Mouse (Mus musculus) bone marrow, adult 2 months (tissue): ENCODE data around the gene Gm47791. TPM values are rescaled to one million over a fixed set of nuclear protein-coding genes. Genes with fewer than 3 reads are reported as not detected.

ENCODE experiments used
- H3K27ac ChIP-seq: fragments of 200-500 bp; 2 replicates; pipeline ENCODE4 v1.5.1; 2012; ENCODE audit warnings: low read depth, mild to moderate bottlenecking, control low read depth, inconsistent platforms, low read length; ENCODE audit not compliant: control insufficient read depth, poor library complexity, insufficient read depth
- H3K4me1 ChIP-seq: fragments of 200-500 bp; 2 replicates; pipeline ENCODE4 v1.6.1; 2011; ENCODE audit warnings: low read length; ENCODE audit not compliant: control insufficient read depth, insufficient read depth
- H3K4me3 ChIP-seq: fragments of 200-500 bp; replicated peaks from 2 replicates; pipeline ENCODE3; 2011; ENCODE audit warnings: mild to moderate bottlenecking, low read depth, low read length, control low read depth; ENCODE audit not compliant: control insufficient read depth
- CTCF ChIP-seq: fragments of 200-500 bp; IDR thresholded peaks from 2 replicates; pipeline ENCODE4 v1.5.1; 2011; ENCODE audit warnings: low read length, control low read depth; ENCODE audit not compliant: control insufficient read depth, insufficient read depth
- POLR2A ChIP-seq: fragments of 200-500 bp; IDR thresholded peaks from 2 replicates; pipeline ENCODE4 v1.6.1; 2011; ENCODE audit warnings: low read depth, mild to moderate bottlenecking, control low read depth, low read length, borderline replicate concordance; ENCODE audit not compliant: control insufficient read depth
- WGBS: fragments of 180-500 bp; shearing (Covaris S2); methylation state at CpG from one replicate; pipeline ENCODE4 v1.1.7; 2018; 5-methylcytosine and 5-hydroxymethylcytosine counted together
- polyA plus RNA-seq: library from polyadenylated mRNA; stranded (reverse); fragments of >200 nt; gene quantifications from 2 replicates; pipeline ENCODE4 v1.2.4, GENCODE M21; 2011; ENCODE audit warnings: low replicate concordance; ENCODE audit not compliant: missing spikeins, insufficient read depth, insufficient read length

Gm47791 gene
- polyA plus RNA-seq, 1 experiment: not detected

GRCm38 (mm10) chr1:82793986-82794385 lies 22.9 kb upstream of the Gm47791 start:
- Histone ChIP-seq H3K27ac (no peak overlapping the region), H3K4me1 (peaks cover 5% of the 10 kb centered on the region)
- TF ChIP-seq CTCF: no peak
- no peak for TF ChIP-seq POLR2A

DNA sequence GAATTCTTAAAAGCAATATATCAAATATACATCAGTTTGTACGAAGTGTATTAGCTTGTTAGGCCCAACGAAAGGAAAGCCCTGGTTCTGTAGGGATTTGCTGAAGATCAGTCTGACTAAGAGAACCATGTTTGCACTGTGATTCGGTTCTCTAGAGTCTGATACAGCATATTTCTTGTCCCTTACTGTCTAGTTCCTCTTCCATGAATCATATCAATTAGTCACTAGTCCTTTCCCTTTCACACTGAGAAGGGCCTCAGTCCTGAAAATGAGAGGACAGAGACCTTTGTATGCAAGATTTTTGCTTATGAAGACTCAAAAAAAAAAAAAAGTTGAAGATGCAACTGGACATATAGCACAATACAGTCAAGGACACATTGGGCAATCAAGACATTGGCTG lies 22.1 kb upstream of the Gm47791 start:
- H3K4me1 ChIP-seq: peaks cover 3% of the 10 kb centered on the region
- H3K4me3 ChIP-seq: no peak overlapping the region
- TF ChIP-seq POLR2A (no peak), CTCF (no peak)
- H3K27ac ChIP-seq: no peak overlapping the region
- WGBS: 55% methylated on average over 3 of the region's 3 CpGs

More at GRCm38 (mm10) chr1:82793986-82794385, 22.9 kb upstream of the Gm47791 start:
- 74% methylated on average over 4 of the region's 4 CpGs for WGBS
- no peak overlapping the region for H3K4me3 ChIP-seq

DNA sequence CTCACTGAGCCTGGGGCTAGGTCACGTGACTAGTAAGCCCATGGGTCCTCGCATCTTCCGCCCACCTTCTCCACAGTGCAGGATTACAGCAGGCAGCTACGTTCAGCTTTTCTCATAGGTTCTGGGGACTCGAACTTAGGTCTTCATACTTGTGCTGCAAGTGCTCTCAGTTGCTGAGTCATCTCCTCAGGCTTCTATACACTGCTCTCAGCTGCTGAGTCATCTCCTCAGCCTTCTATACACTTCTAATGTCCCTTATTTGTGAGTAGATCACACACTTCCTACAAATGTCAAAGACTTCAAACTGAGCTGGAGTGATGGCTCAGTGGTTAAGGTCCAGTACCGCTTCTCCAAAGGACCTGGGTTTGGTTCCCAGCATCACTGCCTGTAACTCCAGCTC lies 21.2 kb upstream of the Gm47791 start:
- no peak overlapping the region for H3K27ac ChIP-seq
- WGBS: 84% methylated on average over 6 of the region's 6 CpGs
- H3K4me1 ChIP-seq: peaks cover 1% of the 10 kb centered on the region; the same call in 1 of the 2 replicates
- H3K4me3 ChIP-seq: no peak overlapping the region
- TF ChIP-seq POLR2A (no peak), CTCF (no peak)

DNA sequence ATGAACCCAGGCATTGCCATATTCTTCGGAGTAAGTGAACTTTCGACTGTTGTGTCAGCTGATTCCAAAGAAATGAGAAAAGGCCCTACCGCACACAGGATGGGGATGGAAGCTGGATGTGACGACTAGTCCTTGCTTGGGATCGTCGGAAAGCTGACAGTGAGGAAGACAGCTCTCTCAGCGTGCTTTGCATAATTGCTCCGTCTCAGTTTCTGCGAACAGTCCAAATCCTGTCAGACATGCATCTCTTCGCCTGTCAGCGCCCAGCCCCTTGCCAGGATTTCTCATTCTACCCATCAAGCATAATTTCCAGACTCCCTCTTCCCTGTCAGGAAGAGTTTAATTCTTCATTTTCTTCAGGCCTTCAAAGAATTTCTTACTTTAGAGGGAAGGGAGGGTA lies 20.1 kb upstream of the Gm47791 start:
- TF ChIP-seq CTCF (no peak), POLR2A (no peak)
- Histone ChIP-seq H3K4me3 (no peak overlapping the region), H3K27ac (no peak overlapping the region), H3K4me1 (no peaks in the 10 kb centered on the region)
- WGBS: 89% methylated on average over 11 of the region's 11 CpGs

GRCm38 (mm10) chr1:82788070-82788469 lies 17.0 kb upstream of the Gm47791 start:
- Histone ChIP-seq H3K4me1 (no peaks in the 10 kb centered on the region), H3K27ac (no peak overlapping the region), H3K4me3 (no peak overlapping the region)
- TF ChIP-seq CTCF (no peak), POLR2A (no peak)
- WGBS: 71% methylated on average over 7 of the region's 7 CpGs

GRCm38 (mm10) chr1:82787414-82787813 lies 16.4 kb upstream of the Gm47791 start:
- H3K4me1 ChIP-seq: no peaks in the 10 kb centered on the region
- 4% methylated on average over 2 of the region's 2 CpGs for WGBS
- H3K27ac ChIP-seq: no peak overlapping the region
- H3K4me3 ChIP-seq: no peak overlapping the region
- TF ChIP-seq POLR2A: no peak
- peak; percentile 63 for TF ChIP-seq CTCF

DNA sequence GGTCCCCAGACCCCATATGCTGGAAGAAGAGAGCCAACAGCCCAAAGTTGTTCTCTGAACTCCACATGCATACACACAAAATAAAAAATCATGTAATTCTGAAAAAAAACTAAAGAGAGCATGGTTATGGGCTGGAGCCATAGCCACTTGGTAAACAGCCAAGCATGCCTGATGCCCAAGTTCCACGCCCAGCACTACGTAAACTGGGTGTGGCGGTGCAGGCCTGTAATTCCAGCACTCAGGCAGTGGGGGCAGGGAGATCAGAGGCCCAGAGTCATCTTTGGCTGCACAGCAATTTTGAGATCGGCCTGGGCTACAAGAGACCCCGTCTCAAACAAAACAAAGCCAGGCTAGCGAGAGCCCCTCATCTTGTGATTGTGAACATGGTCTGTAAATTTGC lies 14.5 kb upstream of the Gm47791 start:
- no peak overlapping the region for H3K27ac ChIP-seq
- no peak for TF ChIP-seq CTCF
- no peak for TF ChIP-seq POLR2A
- 66% methylated on average over 6 of the region's 6 CpGs for WGBS
- no peaks in the 10 kb centered on the region for H3K4me1 ChIP-seq
- H3K4me3 ChIP-seq: no peak overlapping the region

GRCm38 (mm10) chr1:82783559-82783958 lies 12.5 kb upstream of the Gm47791 start:
- no peak for TF ChIP-seq CTCF
- no peak for TF ChIP-seq POLR2A
- Histone ChIP-seq H3K4me1 (no peaks in the 10 kb centered on the region), H3K4me3 (no peak overlapping the region), H3K27ac (no peak overlapping the region)
- WGBS: 66% methylated on average over 3 of the region's 3 CpGs

GRCm38 (mm10) chr1:82779388-82779966 lies 8.4 kb upstream of the Gm47791 start:
- no peak overlapping the region for H3K4me3 ChIP-seq
- WGBS: 79% methylated on average over 6 of the region's 6 CpGs
- no peaks in the 10 kb centered on the region for H3K4me1 ChIP-seq
- H3K27ac ChIP-seq: no peak overlapping the region
- TF ChIP-seq CTCF (no peak), POLR2A (no peak)
